8 mouse cellular contexts compared by ENCODE assay signal in genomic region chr4:55294255-55294687, GRCm38 (mm10). TPM values are rescaled to one million over a fixed set of nuclear protein-coding genes. Genes with fewer than 3 reads are reported as not detected.
A peak's percentile ranks its signal among the peaks of the same experiment; 100 is the strongest.
DNase-seq lines count a peak whose midpoint lies in the region; ATAC-seq and TF ChIP-seq lines count a peak whose summit lies in the region.

No protein-coding gene starts in this region.

- no peaks in the 10 kb centered on the region for H3K9me3 ChIP-seq in hindbrain, embryonic 13.5 days

- peak overlapping the region; percentile 69 for H3K9ac ChIP-seq in hindbrain, embryonic 13.5 days
- H3K9ac ChIP-seq in liver, adult 2 months (ENCODE audit: low read depth, low read length): no peak overlapping the region

- TF ChIP-seq POLR2A in liver, adult 2 months (IDR thresholded peaks at IDR 0.05; ENCODE audit: extremely low read depth, insufficient read depth, low read length): no peak

- H3K4me3 ChIP-seq in hindbrain, embryonic 13.5 days: peak overlapping the region; percentile 35
- no peak overlapping the region; the same call in 1 of the 2 replicates for H3K4me3 ChIP-seq in liver, adult 2 months (ENCODE audit: insufficient read depth, low read depth, low read length)

- ATAC-seq in hindbrain, embryonic 13.5 days (ENCODE audit: low FRiP score): peak; percentile 95

- H3K27me3 ChIP-seq in hindbrain, embryonic 13.5 days: peaks cover 16% of the 10 kb centered on the region
- H3K27me3 ChIP-seq in liver, adult 2 months (ENCODE audit: control insufficient read depth, insufficient read depth, low read length): no peaks in the 10 kb centered on the region

- under 1% methylated on average over 14 of the region's 14 CpGs for WGBS in hindbrain, embryonic 13.5 days
- 3% methylated on average over 14 of the region's 14 CpGs for WGBS in liver, adult 2 months

- peak; percentile 20 for DNase-seq in adrenal gland, postnatal 14 days
- DNase-seq in adrenal gland, postnatal 36 days: no peak
- peak; percentile 26 for DNase-seq in ovary, postnatal 36 days (ENCODE audit: low spot score)
- no peak for DNase-seq in ovary, adult 18-20 months (ENCODE audit: low spot score)
- peak; percentile 5 for DNase-seq in liver, adult 2 months (ENCODE audit: extremely low read depth, low read depth, low spot score)
- peak; percentile 33 for DNase-seq in right cerebral cortex, adult 18-20 months
- DNase-seq in testis, postnatal 14 days (ENCODE audit: low spot score): no peak

- H3K27ac ChIP-seq in hindbrain, embryonic 13.5 days: peak overlapping the region; percentile 92
- no peak overlapping the region for H3K27ac ChIP-seq in liver, adult 2 months (replicated peaks; ENCODE audit: insufficient read depth, low read depth, low read length)

- no peaks in the 10 kb centered on the region for H3K79me2 ChIP-seq in liver, adult 2 months (ENCODE audit: control insufficient read depth, insufficient read depth, low read length)

- TF ChIP-seq CTCF in liver, adult 2 months (IDR thresholded peaks at IDR 0.05; ENCODE audit: low read depth, low read length): no peak

- H3K36me3 ChIP-seq in hindbrain, embryonic 13.5 days: no peaks in the 10 kb centered on the region
- no peaks in the 10 kb centered on the region for H3K36me3 ChIP-seq in liver, adult 2 months (ENCODE audit: control insufficient read depth, insufficient read depth, low read length)

- peak overlapping the region; percentile 54 for H3K4me2 ChIP-seq in hindbrain, embryonic 13.5 days

- peaks cover 20% of the 10 kb centered on the region for H3K4me1 ChIP-seq in hindbrain, embryonic 13.5 days (replicated peaks)
- peaks cover 3% of the 10 kb centered on the region; the same call in 1 of the 2 replicates for H3K4me1 ChIP-seq in liver, adult 2 months (ENCODE audit: control insufficient read depth, insufficient read depth, low read length)

RNA-seq across cellular contexts. Expression of gene Rad23b, which starts 55.6 kb away (rescaled TPM):
- total RNA-seq in adrenal gland, postnatal 14 days (2021): 128 and 132 TPM in 2 replicates
- 100 to 1,000 TPM; 133 to 135 TPM for total RNA-seq in adrenal gland, postnatal 36 days (2021)
- 86.2 and 92.6 TPM in 2 replicates for polyA plus RNA-seq in hindbrain, embryonic 13.5 days (2015; fragmentation: Nextera tagmentation; extraction: Ambion mirVana)
- 99.7 and 101 TPM in 2 replicates for total RNA-seq in liver, adult 2 months (2014; rRNA removed)
- 250 and 257 TPM in 2 replicates for polyA plus RNA-seq in liver, adult 2 months (2012; rRNA removed)

Comparison
In these comparisons a context has a peak if more than half of its experiments do, and no peak if none do; other contexts are left out.
1. DNase-seq: peak in adrenal gland, postnatal 14 days (single experiment), ovary, postnatal 36 days (single experiment), liver, adult 2 months (single experiment) and right cerebral cortex, adult 18-20 months (single experiment); none in adrenal gland, postnatal 36 days (0 of 2), ovary, adult 18-20 months (single experiment) and testis, postnatal 14 days (single experiment).